Mouse (Mus musculus): ENCODE results near the gene Tmppe. TPM values are rescaled to one million over a fixed set of nuclear protein-coding genes. Genes with fewer than 3 reads are reported as not detected.

The Tmppe gene
- polyA plus RNA-seq, 1 experiment: 4.3 TPM

DNA sequence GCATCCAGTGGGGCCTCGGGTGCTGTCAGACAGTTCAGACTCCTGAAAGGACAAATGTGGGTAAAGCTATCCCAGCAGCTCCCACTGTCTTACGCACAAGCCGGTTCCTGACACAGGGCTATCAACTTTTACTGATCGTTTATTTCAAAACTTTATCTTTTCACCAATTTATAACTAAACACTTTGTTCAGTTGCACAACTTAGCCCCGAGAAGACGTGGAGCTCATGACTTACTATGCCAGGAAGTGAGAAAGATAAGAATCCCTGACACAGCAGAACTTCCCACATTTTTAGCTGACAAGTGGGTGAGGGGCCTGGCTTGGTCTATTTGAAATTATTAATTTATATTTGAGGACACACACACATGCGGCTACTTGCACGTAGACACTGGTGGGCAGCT lies 6.2 kb upstream of the Tmppe start:
- TF ChIP-seq POLR2A (IDR thresholded peaks at IDR 0.05; ENCODE audit: extremely low read depth, insufficient read depth, low read length): no peak
- TF ChIP-seq CTCF (IDR thresholded peaks at IDR 0.05; ENCODE audit: extremely low read depth, insufficient read depth, low read length): no peak
- no peaks in the 10 kb centered on the region for H3K4me1 ChIP-seq (ENCODE audit: control insufficient read depth, insufficient read depth, low read length)
- H3K4me3 ChIP-seq (ENCODE audit: insufficient read depth, low read length): no peak overlapping the region
- H3K27ac ChIP-seq (ENCODE audit: insufficient read depth, low read length): no peak overlapping the region

DNA sequence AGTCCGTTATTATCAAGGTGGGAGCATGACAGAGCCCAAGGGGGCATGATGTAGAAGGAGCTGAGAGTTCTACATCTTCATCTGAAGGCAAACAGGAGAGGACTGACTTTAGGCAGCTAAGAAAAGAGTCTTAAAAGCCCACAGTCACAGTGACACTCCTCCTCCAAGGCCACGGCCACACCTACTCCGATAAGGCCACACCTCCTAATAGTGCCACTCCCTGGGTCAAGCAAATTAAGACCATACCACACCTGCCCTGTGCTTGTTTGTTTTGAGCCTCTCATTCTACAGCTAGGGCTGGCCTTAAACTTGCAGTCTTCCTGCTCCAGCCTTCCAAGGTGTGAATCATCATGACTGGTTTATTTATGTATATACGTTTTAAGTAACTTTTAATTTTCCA lies 5.6 kb upstream of the Tmppe start:
- H3K27ac ChIP-seq (ENCODE audit: insufficient read depth, low read length): no peak overlapping the region
- H3K4me3 ChIP-seq (ENCODE audit: insufficient read depth, low read length): no peak overlapping the region
- no peaks in the 10 kb centered on the region for H3K4me1 ChIP-seq (ENCODE audit: control insufficient read depth, insufficient read depth, low read length)
- TF ChIP-seq POLR2A (IDR thresholded peaks at IDR 0.05; ENCODE audit: extremely low read depth, insufficient read depth, low read length): no peak
- TF ChIP-seq CTCF (IDR thresholded peaks at IDR 0.05; ENCODE audit: extremely low read depth, insufficient read depth, low read length): no peak

DNA sequence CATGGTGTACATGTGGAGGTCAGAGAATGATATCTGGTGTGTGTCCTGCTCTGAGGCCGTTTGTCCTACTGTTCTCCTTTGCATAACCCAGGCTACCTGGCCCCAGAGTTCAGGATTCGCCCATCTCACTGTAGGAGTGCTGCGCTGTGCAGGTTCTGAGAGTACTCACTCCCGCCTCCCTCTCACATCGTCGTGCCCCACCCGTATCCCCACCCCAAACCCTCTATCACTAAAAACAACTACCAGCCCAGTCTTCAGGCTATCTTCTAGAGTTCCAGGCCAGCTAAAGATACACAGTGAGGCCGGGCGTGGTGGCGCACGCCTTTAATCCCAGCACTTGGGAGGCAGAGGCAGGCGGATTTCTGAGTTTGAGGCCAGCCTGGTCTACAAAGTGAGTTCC lies 1.2 kb upstream of the Tmppe start:
- H3K4me1 ChIP-seq (ENCODE audit: control insufficient read depth, insufficient read depth, low read length): no peaks in the 10 kb centered on the region
- TF ChIP-seq CTCF (IDR thresholded peaks at IDR 0.05; ENCODE audit: extremely low read depth, insufficient read depth, low read length) (no peak), POLR2A (IDR thresholded peaks at IDR 0.05; ENCODE audit: extremely low read depth, insufficient read depth, low read length) (no peak)
- no peak overlapping the region for H3K4me3 ChIP-seq (ENCODE audit: insufficient read depth, low read length)
- H3K27ac ChIP-seq (ENCODE audit: insufficient read depth, low read length): no peak overlapping the region

DNA sequence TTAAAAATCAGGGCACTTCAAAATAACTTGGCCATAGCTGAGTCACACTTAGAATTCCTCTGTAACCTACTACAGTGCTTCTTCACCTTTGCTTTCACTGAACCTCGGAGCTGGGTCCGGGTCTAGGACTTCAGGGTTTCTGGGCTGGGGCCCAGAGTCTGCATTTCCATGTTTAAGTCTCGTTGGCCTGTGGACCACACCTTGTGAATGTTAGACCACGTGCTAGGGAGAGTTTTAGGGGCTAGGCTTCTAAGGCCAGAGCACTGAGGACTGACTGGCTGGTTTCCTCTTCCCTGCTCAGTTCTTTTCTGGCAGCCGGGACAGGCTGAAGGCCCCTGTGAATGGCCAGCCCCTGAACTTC lies 337 bp upstream of the Tmppe start:
- no peak for TF ChIP-seq POLR2A (IDR thresholded peaks at IDR 0.05; ENCODE audit: extremely low read depth, insufficient read depth, low read length)
- no peak for TF ChIP-seq CTCF (IDR thresholded peaks at IDR 0.05; ENCODE audit: extremely low read depth, insufficient read depth, low read length)
- Histone ChIP-seq H3K27ac (ENCODE audit: insufficient read depth, low read length) (no peak overlapping the region), H3K4me3 (ENCODE audit: insufficient read depth, low read length) (peak overlapping the region; percentile 84), H3K4me1 (ENCODE audit: control insufficient read depth, insufficient read depth, low read length) (no peaks in the 10 kb centered on the region)

DNA sequence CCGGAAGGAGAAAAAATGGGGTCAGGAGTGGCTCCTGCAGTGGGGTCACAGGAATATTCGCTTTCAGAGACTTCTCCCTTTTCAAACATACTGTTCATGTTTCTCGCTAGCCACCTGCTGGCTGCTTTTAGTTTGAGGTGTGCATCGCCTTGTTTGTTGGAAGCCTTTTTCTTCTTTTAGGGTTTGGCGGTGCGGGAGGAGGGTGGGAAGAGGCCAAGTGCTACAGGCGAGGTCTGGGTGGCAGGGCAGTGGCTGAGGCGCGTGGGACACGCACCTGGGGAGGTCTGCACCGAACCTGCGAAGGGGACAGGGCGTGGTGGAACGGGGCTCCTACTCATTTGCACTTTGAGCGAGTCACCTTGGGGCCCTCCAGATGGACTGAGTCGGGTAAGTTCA lies 778 bp downstream of the Tmppe start:
- TF ChIP-seq CTCF (IDR thresholded peaks at IDR 0.05; ENCODE audit: extremely low read depth, insufficient read depth, low read length) (no peak), POLR2A (IDR thresholded peaks at IDR 0.05; ENCODE audit: extremely low read depth, insufficient read depth, low read length) (no peak)
- Histone ChIP-seq H3K27ac (ENCODE audit: insufficient read depth, low read length) (peak overlapping the region; percentile 92), H3K4me1 (ENCODE audit: control insufficient read depth, insufficient read depth, low read length) (no peaks in the 10 kb centered on the region), H3K4me3 (ENCODE audit: insufficient read depth, low read length) (peak overlapping the region; percentile 84)

DNA sequence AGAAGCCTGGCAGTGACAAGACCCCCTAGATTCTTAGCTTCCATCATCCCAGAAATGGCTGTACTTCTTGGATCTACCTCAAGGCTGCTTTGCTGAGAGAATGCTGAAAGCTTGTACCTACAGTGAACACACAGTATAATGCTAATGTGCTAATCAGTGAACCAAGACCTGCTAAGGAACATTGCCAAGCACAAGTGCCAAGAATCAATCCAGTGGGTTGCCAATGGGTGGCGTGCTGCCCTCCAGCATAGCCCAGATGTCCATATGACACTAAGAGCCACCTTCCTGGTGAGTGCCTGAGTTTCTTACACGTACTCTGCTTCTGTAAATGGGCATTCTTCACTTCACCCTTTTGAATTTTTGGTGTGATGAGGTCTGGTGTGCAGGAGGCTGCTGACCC lies 6.8 kb downstream of the Tmppe start:
- Histone ChIP-seq H3K4me1 (ENCODE audit: control insufficient read depth, insufficient read depth, low read length) (no peaks in the 10 kb centered on the region), H3K4me3 (ENCODE audit: insufficient read depth, low read length) (no peak overlapping the region), H3K27ac (ENCODE audit: insufficient read depth, low read length) (no peak overlapping the region)
- TF ChIP-seq POLR2A (IDR thresholded peaks at IDR 0.05; ENCODE audit: extremely low read depth, insufficient read depth, low read length) (no peak), CTCF (IDR thresholded peaks at IDR 0.05; ENCODE audit: extremely low read depth, insufficient read depth, low read length) (no peak)

DNA sequence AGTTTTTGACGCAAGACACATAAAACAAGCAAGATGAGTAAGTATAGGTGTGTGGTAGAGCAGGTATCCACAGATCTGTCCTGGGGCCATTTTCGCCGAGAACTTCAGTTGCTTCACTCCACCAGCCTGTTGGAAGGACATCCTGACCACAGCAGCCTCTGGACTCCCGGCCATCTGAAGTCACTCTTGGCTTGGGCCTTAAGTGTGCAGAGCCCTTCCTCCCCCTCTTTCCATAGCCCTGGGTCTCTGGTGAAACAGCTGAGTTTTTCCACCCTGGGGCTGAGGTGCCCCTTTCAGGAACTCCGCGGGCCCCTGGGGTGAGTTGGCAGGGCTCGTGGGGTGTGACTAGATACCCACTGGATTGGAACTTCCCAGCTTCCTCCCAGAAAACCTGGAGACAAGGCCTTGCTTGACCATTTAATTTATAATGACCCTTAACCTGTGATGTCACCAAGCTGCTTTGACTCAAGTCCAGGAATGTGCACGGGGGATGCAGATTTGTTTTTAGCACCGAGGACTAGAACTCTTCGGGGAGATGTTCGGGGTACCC lies 9.5 kb downstream of the Tmppe start:
- TF ChIP-seq POLR2A (IDR thresholded peaks at IDR 0.05; ENCODE audit: extremely low read depth, insufficient read depth, low read length): no peak
- no peak for TF ChIP-seq CTCF (IDR thresholded peaks at IDR 0.05; ENCODE audit: extremely low read depth, insufficient read depth, low read length)

DNA sequence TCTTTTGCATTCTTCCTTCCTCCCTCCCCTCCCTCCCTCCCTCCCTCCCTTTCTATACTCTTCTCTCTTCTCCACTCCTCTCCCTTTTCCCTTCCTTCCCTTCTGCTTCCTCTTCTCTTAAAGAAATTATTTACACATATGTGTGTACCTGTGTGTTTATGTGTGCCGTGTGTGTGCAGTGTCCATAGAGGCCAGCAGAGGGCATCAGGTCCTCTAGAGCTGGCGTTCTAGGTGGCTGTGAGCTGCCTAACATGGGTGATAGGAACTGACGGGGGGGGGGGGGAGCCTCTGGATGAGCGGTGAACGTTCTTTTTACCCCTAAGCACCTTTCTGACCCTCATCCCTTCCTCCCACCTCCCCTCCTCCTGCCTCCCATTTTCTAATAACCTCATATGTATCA lies 10.4 kb downstream of the Tmppe start:
- TF ChIP-seq POLR2A (IDR thresholded peaks at IDR 0.05; ENCODE audit: extremely low read depth, insufficient read depth, low read length) (no peak), CTCF (IDR thresholded peaks at IDR 0.05; ENCODE audit: extremely low read depth, insufficient read depth, low read length) (no peak)

More for the DNA sequence above, 9.5 kb downstream of the Tmppe start:
- Histone ChIP-seq H3K27ac (ENCODE audit: insufficient read depth, low read length) (no peak overlapping the region), H3K4me3 (ENCODE audit: insufficient read depth, low read length) (no peak overlapping the region), H3K4me1 (ENCODE audit: control insufficient read depth, insufficient read depth, low read length) (no peaks in the 10 kb centered on the region)

DNA sequence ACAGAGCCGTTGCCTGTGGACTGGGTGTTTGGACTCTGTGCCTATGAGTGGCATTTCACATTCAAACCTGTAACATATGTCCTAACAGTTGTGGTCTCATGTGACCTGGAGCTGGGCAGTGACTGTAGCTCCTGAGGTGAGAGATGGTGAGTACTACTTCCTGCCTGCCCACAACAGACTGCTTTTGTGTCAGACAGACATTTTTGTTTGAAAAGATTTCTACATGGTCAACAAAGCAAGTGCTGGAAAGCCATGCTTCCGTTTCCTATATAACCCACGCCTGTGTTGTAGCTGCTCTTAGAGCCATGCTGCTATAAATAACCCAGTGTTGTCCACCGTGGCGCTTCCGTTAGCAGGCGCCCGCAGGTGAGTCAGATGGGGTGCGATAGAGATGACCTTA lies 11.5 kb downstream of the Tmppe start:
- H3K27ac ChIP-seq (ENCODE audit: insufficient read depth, low read length): no peak overlapping the region
- no peak overlapping the region for H3K4me3 ChIP-seq (ENCODE audit: insufficient read depth, low read length)
- TF ChIP-seq CTCF (IDR thresholded peaks at IDR 0.05; ENCODE audit: extremely low read depth, insufficient read depth, low read length): no peak
- TF ChIP-seq POLR2A (IDR thresholded peaks at IDR 0.05; ENCODE audit: extremely low read depth, insufficient read depth, low read length): no peak

More for the DNA sequence above, 10.4 kb downstream of the Tmppe start:
- Histone ChIP-seq H3K4me3 (ENCODE audit: insufficient read depth, low read length) (no peak overlapping the region), H3K27ac (ENCODE audit: insufficient read depth, low read length) (no peak overlapping the region), H3K4me1 (ENCODE audit: control insufficient read depth, insufficient read depth, low read length) (no peaks in the 10 kb centered on the region)

DNA sequence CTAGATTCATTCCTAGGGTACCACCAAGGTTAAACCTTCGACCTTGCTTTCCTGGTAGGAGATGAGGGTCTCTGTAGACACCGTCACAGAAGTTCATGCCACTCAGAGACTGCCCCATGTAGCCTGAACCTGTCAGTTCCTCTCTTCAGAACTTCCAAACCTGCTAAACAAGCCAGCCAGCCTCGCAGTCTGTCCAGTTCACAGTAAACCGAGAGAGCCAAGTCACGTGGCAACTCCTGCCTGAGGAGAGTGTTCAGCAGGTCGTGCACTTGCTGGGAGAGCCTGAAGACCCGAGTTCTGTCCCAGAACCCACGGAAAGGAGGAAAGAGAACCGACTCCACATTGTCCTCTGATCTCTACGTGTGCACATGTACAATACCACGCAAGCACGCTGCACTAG lies 13.0 kb downstream of the Tmppe start:
- Histone ChIP-seq H3K4me3 (ENCODE audit: insufficient read depth, low read length) (no peak overlapping the region), H3K27ac (ENCODE audit: insufficient read depth, low read length) (no peak overlapping the region), H3K4me1 (ENCODE audit: control insufficient read depth, insufficient read depth, low read length) (no peaks in the 10 kb centered on the region)
- TF ChIP-seq CTCF (IDR thresholded peaks at IDR 0.05; ENCODE audit: extremely low read depth, insufficient read depth, low read length): no peak
- TF ChIP-seq POLR2A (IDR thresholded peaks at IDR 0.05; ENCODE audit: extremely low read depth, insufficient read depth, low read length): no peak

More for the DNA sequence above, 11.5 kb downstream of the Tmppe start:
- no peaks in the 10 kb centered on the region for H3K4me1 ChIP-seq (ENCODE audit: control insufficient read depth, insufficient read depth, low read length)

Data from cortical plate, adult 2 months (tissue).